Mouse (Mus musculus) megakaryocyte progenitor cell, adult 5-6 weeks (primary cell): ENCODE results near the gene Cd70. TPM values are rescaled to one million over a fixed set of nuclear protein-coding genes. Genes with fewer than 3 reads are reported as not detected.
"Not testable (repeated sequence)": the region's sequence is repeated elsewhere in the genome, so short reads cannot be mapped to it uniquely, and the experiment has no call there.

ENCODE experiments used
- ATAC-seq: replicated peaks from 2 replicates; pipeline ENCODE4 v1.8.0; 2016; ENCODE audit warnings: mild to moderate bottlenecking, moderate TSS enrichment, inconsistent platforms; ENCODE audit not compliant: poor library complexity
- total RNA-seq, 2 experiments: library from RNA; stranded (forward) in 1 of 2; stranded (reverse) in 1 of 2; fragments of 157-497, 149-512 nt in 1 of 2; fragments of 200-1000 nt in 1 of 2; gene quantifications; 2 replicates each; pipeline versions ENCODE4 v1.2.3 to v1.2.4; 2015 to 2017

Cd70 gene
- total RNA-seq, 2 experiments from 2014 or later, result not detected

DNA sequence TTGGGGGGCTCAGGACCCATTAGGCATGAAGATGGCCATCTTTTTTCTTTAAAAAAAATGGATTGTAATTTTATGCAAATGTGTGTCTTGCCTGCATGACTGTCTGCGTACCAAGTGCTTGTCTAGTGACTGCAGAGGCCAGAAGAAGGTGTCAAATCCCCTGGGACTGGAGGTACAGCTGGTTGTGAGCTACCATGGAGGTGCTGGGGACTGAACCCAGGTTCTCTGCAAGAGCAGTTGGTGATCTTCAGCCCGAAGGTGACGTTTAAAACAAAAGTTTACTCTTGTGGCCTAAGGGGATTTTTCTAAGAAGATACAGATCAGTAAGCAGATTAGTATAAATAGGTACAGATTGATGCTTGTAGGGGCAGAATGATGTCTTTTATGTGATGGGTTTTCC is 13.9 kb downstream of the Cd70 start:
- ATAC-seq, result no peak

GRCm38 (mm10) chr17:57134693-57135092 is 14.9 kb downstream of the Cd70 start:
- no peak; the same call in 1 of the 2 replicates for ATAC-seq

- not testable (repeated sequence) for ATAC-seq
These were observed 15.6 kb downstream of the Cd70 start for GRCm38 (mm10) chr17:57134021-57134420.

DNA sequence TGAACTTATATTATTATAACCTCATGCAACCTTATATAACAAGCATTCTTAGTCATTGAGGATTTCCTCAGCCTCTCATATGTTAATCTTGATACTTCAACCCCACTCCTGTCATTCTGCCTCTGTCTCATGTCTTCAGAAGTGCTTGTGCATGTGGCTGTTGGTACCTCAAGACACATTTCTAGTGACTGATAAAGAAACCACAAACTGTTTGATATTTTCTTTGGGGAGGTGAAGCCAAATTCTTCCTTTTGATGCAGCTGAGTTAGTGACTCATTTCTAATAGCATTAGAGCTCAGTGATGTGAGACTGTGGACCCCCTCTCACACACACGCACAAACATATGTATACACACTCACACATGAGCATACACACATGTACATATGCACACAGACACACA is 17.8 kb downstream of the Cd70 start:
- ATAC-seq, result peak; percentile 87

DNA sequence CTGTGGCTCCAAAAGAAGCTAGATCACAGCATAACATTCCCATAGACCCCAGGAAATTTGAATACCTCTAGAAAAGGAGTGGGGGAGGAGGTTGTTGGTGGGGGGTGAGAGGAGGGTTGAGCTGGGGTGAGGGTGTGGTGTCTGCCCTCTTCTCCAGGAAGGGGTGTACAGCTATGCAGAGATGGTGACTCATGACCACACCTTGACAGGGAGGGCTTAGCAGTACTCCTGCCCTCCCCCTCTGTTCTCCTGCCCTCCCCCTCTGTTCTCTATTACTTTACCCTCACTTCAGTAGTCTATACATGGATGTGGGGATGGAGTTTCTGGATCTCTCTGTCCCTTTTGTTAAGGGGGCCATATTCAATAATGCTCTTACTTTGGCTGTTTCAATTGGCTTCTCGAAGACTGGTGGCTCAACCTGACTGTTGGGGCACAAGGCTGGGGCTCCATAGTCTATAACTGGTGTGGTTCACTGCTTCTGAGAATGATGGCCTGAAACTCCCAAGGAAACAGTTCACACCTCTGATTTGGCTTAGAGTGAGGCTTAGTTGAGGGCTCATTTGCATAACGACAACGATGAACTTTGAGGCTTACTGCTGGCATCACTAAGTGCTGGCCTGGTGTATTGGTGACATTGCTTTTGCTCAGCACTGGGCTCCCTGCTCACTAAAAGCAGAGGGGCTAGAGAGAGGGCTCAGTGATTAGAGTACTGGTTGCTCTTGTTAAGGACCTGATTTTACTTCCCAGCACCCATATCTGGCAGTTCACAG is 23.5 kb downstream of the Cd70 start:
- ATAC-seq, result 0 out of 2 replicates have a peak, but pooled peaks have one; percentile 33

- no peak for ATAC-seq
These were observed 24.8 kb downstream of the Cd70 start for GRCm38 (mm10) chr17:57124792-57125191.

GRCm38 (mm10) chr17:57123192-57124118 is 26.1 kb downstream of the Cd70 start:
- ATAC-seq, result no peak

DNA sequence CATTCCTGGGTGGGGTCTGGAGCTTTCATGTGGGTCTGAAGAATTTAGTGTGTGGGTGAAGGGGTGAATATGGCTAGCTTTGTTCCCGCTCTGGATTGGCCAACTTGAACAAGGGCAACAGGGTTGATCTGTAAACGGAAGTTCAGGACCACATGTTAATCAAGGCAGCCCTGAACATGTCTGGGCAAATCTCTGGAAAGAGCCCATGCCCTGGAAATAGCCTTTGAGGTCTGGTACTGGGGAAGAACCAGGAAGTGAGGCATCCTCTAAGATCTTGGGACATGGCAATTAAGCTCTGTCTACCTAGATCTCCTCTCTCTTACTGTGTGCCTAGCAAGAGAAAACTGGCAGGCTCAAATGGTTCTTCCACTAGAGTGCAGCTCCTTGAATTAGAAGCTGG is 27.7 kb downstream of the Cd70 start:
- ATAC-seq, result no peak

DNA sequence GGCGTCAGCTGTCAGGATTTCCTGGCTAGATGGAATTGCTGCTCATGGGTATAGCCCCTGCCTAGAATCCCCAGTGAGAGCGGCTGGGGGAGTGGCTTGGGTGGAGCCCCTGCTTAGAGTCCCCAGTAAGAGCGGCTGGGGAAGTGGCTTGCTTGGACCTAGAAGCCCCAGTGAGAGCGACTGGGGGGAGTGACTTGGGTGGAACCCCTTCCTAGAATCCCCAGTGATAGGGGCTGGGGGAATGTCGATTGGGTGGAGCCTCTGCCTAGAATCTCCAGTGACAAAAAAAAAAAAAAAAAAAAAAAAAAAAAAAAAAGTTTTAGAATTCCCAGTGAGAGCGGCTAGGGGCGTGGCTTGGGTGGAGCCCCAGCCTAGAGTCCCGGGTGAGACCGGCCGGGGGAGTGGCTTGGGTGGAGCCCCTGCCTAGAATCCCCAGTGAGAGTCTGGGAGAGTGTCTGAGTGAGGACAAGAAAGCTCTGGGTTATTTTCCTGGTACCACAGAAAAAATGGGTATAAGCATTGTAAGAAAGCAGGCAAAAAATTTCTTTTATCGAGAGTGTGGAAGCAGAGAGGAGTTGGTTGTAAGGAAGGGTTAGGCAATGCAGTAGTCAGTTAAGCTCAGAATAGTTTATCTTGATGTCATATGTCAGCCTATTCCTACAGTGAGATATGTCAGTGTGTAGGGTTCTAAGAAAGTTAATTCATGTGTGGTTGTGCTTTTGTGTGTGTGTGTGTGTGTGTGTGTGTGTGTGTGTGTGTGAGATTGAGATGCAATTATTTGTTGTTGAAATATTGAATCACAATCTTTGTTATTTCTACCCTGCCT is 30.8 kb downstream of the Cd70 start:
- peak; percentile 77 for ATAC-seq

DNA sequence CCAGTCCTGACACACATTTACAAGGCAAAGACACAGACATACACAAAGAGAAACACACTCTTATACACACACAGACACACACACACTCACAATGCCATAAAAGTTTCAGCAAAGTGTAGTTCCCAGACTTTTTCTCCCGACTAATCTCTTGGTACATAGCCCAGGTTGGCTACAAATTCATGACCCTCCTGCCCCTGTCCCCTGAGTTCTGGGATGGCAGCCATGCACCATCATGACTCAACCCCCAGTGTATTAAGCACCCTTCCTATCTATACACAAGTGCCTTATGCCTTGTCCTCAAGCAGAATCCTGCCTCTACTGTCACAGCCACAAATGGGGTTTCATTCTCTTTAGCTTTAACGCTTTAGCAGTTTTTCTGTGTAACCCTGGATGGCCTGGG is 32.8 kb downstream of the Cd70 start:
- ATAC-seq, result no peak

DNA sequence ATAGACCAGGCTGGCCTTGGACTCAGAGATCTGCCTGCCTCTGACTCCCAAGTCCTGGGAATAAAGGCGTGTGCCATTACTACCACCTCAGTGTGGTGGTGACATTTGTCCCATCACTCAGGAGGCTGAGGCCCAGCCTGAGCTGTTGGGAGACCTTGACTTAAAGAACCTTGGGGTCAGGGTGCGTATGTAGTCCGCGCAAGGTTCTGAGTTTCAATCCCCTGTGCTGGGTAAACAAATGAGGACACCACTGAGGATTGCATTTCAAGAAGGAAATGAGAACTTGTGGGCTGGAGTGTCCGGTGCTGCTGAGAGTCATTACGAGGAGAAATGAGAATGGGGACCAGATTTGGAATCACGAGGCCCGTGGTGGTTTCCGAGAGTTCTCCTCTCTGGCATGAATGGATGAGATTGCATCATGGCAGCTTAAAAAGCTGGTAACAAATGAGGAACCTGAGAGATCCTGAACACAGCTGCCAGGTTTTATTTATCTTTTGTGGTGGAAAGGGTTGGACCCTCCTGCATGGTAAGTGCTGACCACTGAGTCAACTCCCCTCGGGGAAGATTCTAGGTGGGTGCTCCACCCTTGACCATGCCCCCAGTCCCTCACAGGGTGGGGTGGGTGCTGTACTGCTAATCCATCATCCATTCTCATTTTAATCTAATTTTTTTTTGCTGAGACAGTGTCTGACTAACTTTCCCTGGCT is 36.7 kb downstream of the Cd70 start:
- ATAC-seq, result peak; percentile 93

DNA sequence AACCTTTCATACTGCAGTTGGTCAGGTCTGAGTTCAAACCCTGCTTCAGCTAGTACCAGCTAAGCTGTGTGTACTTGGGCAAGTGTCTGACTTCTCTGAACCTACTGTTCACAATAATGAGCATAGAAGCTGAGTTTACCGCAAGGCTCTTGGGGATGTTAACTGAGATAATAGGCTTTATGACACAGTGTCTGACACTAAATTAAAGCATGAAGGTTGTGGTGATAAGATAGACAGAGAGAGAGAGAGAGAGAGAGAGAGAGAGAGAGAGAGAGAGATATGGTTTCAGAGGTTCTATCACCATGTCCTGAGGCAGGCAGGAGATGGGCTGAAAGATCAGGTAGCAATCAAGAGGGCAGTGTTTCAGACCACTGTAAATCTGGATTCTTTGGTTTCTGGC is 39.6 kb downstream of the Cd70 start:
- 0 out of 2 replicates have a peak, but pooled peaks have one; percentile 5 for ATAC-seq

DNA sequence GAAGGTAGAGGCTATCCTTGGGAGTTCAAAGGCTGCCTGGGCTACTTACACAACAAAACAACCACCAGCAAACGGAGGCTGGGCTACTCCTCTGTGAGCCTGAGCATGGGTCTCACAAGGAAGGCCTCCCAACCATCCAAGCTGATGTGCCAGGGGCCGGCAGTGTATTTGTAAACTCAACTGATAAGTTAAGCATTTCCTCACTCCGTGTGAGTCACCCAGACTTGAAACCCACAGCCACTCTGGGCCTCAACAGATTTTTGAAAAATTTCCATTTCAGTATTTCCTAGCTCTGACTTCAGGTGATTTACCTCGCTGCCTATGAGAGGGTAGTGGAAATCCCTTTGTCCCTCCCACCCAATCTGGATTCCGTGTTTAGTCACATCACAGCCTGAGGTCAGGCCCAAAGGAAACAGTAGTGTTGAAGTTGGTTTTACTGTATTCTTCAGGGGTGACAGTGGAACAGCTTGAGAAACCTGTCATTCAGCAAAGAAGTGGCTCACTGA is 40.9 kb downstream of the Cd70 start:
- ATAC-seq, result no peak

- ATAC-seq, result no peak
These were observed 41.4 kb downstream of the Cd70 start for GRCm38 (mm10) chr17:57108040-57108665.

DNA sequence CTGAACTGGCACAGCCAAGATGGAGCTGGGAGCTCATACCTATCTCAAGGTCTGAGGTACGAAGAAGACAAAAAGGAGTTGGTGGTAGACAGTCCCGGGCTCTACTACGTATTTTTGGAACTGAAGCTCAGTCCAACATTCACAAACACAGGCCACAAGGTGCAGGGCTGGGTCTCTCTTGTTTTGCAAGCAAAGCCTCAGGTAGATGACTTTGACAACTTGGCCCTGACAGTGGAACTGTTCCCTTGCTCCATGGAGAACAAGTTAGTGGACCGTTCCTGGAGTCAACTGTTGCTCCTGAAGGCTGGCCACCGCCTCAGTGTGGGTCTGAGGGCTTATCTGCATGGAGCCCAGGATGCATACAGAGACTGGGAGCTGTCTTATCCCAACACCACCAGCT is 42.5 kb downstream of the Cd70 start:
- ATAC-seq, result no peak

DNA sequence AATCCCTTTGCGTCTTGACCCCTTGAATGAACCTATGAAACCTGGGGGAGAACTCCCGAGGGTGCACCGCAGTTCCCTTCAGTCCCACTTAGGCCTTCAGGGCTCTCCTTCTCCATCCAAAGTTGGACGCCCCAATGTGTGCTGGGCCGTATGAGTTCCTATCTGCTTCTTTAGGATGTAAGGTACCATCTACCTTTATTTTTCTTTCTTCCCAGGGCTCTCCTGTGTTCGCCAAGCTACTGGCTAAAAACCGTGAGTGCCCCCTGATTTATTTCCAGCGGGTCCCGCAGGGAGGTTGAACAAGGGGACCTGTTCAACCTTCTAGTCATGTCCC is 43.6 kb downstream of the Cd70 start:
- ATAC-seq, result no peak

DNA sequence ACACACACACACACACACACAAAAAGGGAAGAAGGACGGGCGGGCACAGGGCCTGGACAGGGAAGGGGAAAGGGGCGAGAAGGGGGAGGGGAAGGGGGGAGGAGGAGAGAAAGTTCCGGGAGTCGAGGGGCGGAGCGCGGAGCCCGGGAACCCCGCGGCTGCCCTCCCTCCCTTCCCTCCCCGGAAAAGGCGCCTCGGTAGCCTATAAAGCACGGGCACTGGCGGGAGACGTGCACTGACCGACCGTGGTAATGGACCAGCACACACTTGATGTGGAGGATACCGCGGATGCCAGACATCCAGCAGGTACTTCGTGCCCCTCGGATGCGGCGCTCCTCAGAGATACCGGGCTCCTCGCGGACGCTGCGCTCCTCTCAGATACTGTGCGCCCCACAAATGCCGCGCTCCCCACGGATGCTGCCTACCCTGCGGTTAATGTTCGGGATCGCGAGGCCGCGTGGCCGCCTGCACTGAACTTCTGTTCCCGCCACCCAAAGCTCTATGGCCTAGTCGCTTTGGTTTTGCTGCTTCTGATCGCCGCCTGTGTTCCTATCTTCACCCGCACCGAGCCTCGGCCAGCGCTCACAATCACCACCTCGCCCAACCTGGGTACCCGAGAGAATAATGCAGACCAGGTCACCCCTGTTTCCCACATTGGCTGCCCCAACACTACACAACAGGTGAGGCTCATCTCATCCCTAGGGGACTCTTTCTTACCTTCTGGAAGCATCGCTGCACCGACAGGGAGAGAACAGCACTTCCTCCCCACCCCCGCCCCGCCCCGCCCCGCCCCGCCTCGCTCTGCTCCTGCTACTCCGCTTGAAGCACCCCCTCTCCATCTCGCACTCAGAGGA is 44.2 kb downstream of the Cd70 start, which contains the start of gene Tnfsf9:
TSS of gene Tnfsf9 (plus strand) at position 145 of the 854 bp plus-strand sequence.
- ATAC-seq, result peak; percentile 45

DNA sequence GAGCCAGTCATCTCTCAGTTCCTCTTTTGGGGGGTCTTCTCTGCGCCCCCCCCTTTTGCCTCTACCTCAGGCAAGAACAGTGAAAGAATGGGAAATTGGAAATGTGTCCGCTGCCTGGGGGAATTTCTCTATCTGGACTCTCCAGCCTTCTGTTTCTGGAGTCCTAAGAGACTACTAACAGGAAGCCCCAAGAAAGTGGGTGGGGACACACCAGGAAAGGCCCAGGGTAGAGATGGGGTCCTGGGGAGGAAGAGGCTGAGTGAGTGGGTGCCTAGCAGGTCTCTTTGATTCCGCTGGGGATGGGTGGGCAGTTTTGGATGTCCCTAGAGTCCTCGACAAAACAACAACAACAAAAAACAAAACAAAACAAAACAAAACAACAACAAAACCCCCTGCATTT is 45.1 kb downstream of the Cd70 start:
- no peak for ATAC-seq

GRCm38 (mm10) chr17:57102276-57102675 is 47.3 kb downstream of the Cd70 start:
- peak; percentile 32; the same call in 1 of the 2 replicates for ATAC-seq
